Mouse (Mus musculus): ENCODE data around the gene Panx1.

- TF ChIP-seq CTCF (IDR thresholded peaks at IDR 0.05 in 2 of 3, conservative IDR thresholded peaks at IDR 0.05 in 1 of 3; ENCODE audit: control insufficient read depth in 1 of 3, insufficient read depth in 1 of 3, low read depth in 2 of 3, low read length in 3 of 3, poor library complexity in 1 of 3, severe bottlenecking in 1 of 3) (no peak), TCF12 (IDR thresholded peaks at IDR 0.05; ENCODE audit: low read depth, low read length) (no peak), HCFC1 (IDR thresholded peaks at IDR 0.05; ENCODE audit: low read depth, low read length) (no peak), MAX (IDR thresholded peaks at IDR 0.05; ENCODE audit: low read length) (no peak), EP300 (IDR thresholded peaks at IDR 0.05; ENCODE audit: low read depth in 1 of 2, low read length in 2 of 2) (no peak), NRF1 (IDR thresholded peaks at IDR 0.05; ENCODE audit: insufficient read depth, low read depth, low read length, poor library complexity, severe bottlenecking) (no peak), RCOR1 (IDR thresholded peaks at IDR 0.05; ENCODE audit: low read depth, low read length) (no peak), SMC3 (IDR thresholded peaks at IDR 0.05; ENCODE audit: low read depth, low read length) (no peak), POLR2AphosphoS2 (IDR thresholded peaks at IDR 0.05; ENCODE audit: low read length) (no peak), GABPA (IDR thresholded peaks at IDR 0.05; ENCODE audit: low read depth, low read length) (no peak), POLR2A (IDR thresholded peaks at IDR 0.05; ENCODE audit: control insufficient read depth in 1 of 2, insufficient read depth in 1 of 2, low read depth in 1 of 2, low read length in 2 of 2, poor library complexity in 1 of 2) (no peak), GATA1 (IDR thresholded peaks at IDR 0.05; ENCODE audit: low read depth, low read length) (no peak), USF1 (IDR thresholded peaks at IDR 0.05; ENCODE audit: low read depth, low read length) (no peak)
Measured at GRCm38 (mm10) chr9:14998790-14999189, 46.5 kb downstream of the Panx1 start.
